Mouse (Mus musculus): ENCODE results near the gene Mrps10. TPM values are rescaled to one million over a fixed set of nuclear protein-coding genes. Genes with fewer than 3 reads are reported as not detected.
"Not testable (repeated sequence)": the region's sequence is repeated elsewhere in the genome, so short reads cannot be mapped to it uniquely, and the experiment has no call there.

Mrps10 gene
- polyA plus RNA-seq, 1 experiment from 2014 or later, result 83.8 TPM

- Histone ChIP-seq H3K36me3 (peaks cover 22% of the 10 kb centered on the region), H3K9me3 (replicated peaks) (peaks cover 10% of the 10 kb centered on the region; the same call in 1 of the 2 replicates), H3K27ac (replicated peaks) (no peak within 1 kb of the TSS; the same call in 1 of the 2 replicates), H3K27me3 (ENCODE audit: low read depth, poor library complexity, severe bottlenecking) (no peaks in the 10 kb centered on the region), H3K4me1 (peaks cover 26% of the 10 kb centered on the region), H3K4me3 (peak within 1 kb of the TSS; percentile 14; the same call in 1 of the 2 replicates)
- DNase-seq (ENCODE audit: low spot score), result no peak
- WGBS, result 26% methylated on average over 10 of the region's 10 CpGs
Observed at GRCm38 (mm10) chr17:47385145-47385544, 16.5 kb downstream of the Mrps10 start, which contains the start of gene Guca1b. TSS of gene Guca1b (plus strand) at chr17:47385393.

GRCm38 (mm10) chr17:47386649-47387048 lies 18.0 kb downstream of the Mrps10 start:
- DNase-seq (ENCODE audit: low spot score), result peak; percentile 46
- Histone ChIP-seq H3K9me3 (replicated peaks) (peaks cover 10% of the 10 kb centered on the region; the same call in 1 of the 2 replicates), H3K4me1 (peaks cover 18% of the 10 kb centered on the region), H3K27ac (replicated peaks) (no peak overlapping the region), H3K4me3 (no peak overlapping the region), H3K36me3 (peaks cover 11% of the 10 kb centered on the region), H3K27me3 (ENCODE audit: low read depth, poor library complexity, severe bottlenecking) (no peaks in the 10 kb centered on the region)
- 67% methylated on average over 4 of the region's 4 CpGs for WGBS

- H3K27me3 ChIP-seq (ENCODE audit: low read depth, poor library complexity, severe bottlenecking), result peaks cover 63% of the 10 kb centered on the region
- peaks cover 23% of the 10 kb centered on the region for H3K4me1 ChIP-seq
- H3K27ac ChIP-seq (replicated peaks), result no peak overlapping the region
- no peaks in the 10 kb centered on the region for H3K36me3 ChIP-seq
- peak overlapping the region; percentile 38 for H3K4me3 ChIP-seq
- H3K9me3 ChIP-seq (replicated peaks), result no peaks in the 10 kb centered on the region
- 26% methylated on average over 24 of the region's 24 CpGs for WGBS
- DNase-seq (ENCODE audit: low spot score), result peak; percentile 35
Observed at GRCm38 (mm10) chr17:47394223-47394869, 25.7 kb downstream of the Mrps10 start.

- Histone ChIP-seq H3K9me3 (replicated peaks) (no peaks in the 10 kb centered on the region), H3K27ac (replicated peaks) (0 out of 2 replicates have a peak overlapping the region, but pooled peaks have one; percentile 10)
- 5% methylated on average over 17 of the region's 20 CpGs for WGBS
Observed at GRCm38 (mm10) chr17:47395376-47395913, 26.8 kb downstream of the Mrps10 start.

GRCm38 (mm10) chr17:47399091-47399490 lies 30.4 kb downstream of the Mrps10 start:
- Histone ChIP-seq H3K36me3 (no peaks in the 10 kb centered on the region), H3K4me1 (peaks cover 39% of the 10 kb centered on the region), H3K27me3 (ENCODE audit: low read depth, poor library complexity, severe bottlenecking) (peaks cover 75% of the 10 kb centered on the region), H3K9me3 (replicated peaks) (no peaks in the 10 kb centered on the region), H3K4me3 (no peak overlapping the region), H3K27ac (replicated peaks) (no peak overlapping the region)
- 85% methylated on average over 8 of the region's 8 CpGs for WGBS
- no peak for DNase-seq (ENCODE audit: low spot score)

More at GRCm38 (mm10) chr17:47395376-47395913, 26.8 kb downstream of the Mrps10 start:
- H3K4me3 ChIP-seq, result peak overlapping the region; percentile 38
- H3K4me1 ChIP-seq, result peaks cover 33% of the 10 kb centered on the region
- DNase-seq (ENCODE audit: low spot score), result peak; percentile 72
- peaks cover 73% of the 10 kb centered on the region for H3K27me3 ChIP-seq (ENCODE audit: low read depth, poor library complexity, severe bottlenecking)
- no peaks in the 10 kb centered on the region for H3K36me3 ChIP-seq

- Histone ChIP-seq H3K9me3 (replicated peaks) (no peaks in the 10 kb centered on the region), H3K4me1 (peaks cover 25% of the 10 kb centered on the region), H3K36me3 (no peaks in the 10 kb centered on the region), H3K27ac (replicated peaks) (peak within 1 kb of the TSS; percentile 46; the same call in 1 of the 2 replicates), H3K27me3 (ENCODE audit: low read depth, poor library complexity, severe bottlenecking) (peaks cover 73% of the 10 kb centered on the region), H3K4me3 (peak within 1 kb of the TSS; percentile 22; the same call in 1 of the 2 replicates)
- 14% methylated on average over 10 of the region's 10 CpGs for WGBS
- DNase-seq (ENCODE audit: low spot score), result peak; percentile 71
Observed at GRCm38 (mm10) chr17:47400451-47400850, 31.8 kb downstream of the Mrps10 start, which contains the start of gene Guca1a. TSS of gene Guca1a (minus strand) at chr17:47400584.

- Histone ChIP-seq H3K27ac (replicated peaks) (no peak overlapping the region), H3K9me3 (replicated peaks) (no peaks in the 10 kb centered on the region), H3K4me3 (no peak overlapping the region), H3K36me3 (no peaks in the 10 kb centered on the region), H3K27me3 (ENCODE audit: low read depth, poor library complexity, severe bottlenecking) (peaks cover 85% of the 10 kb centered on the region), H3K4me1 (peaks cover 8% of the 10 kb centered on the region)
- no peak for DNase-seq (ENCODE audit: low spot score)
- WGBS, result 66% methylated on average over 10 of the region's 10 CpGs
Observed at GRCm38 (mm10) chr17:47407717-47408557, 39.2 kb downstream of the Mrps10 start.

GRCm38 (mm10) chr17:47408558-47408898 lies 39.8 kb downstream of the Mrps10 start:
- H3K36me3 ChIP-seq, result no peaks in the 10 kb centered on the region
- peaks cover 85% of the 10 kb centered on the region for H3K27me3 ChIP-seq (ENCODE audit: low read depth, poor library complexity, severe bottlenecking)
- no peak overlapping the region for H3K27ac ChIP-seq (replicated peaks)
- H3K9me3 ChIP-seq (replicated peaks), result no peaks in the 10 kb centered on the region
- peak; percentile 73 for DNase-seq (ENCODE audit: low spot score)
- H3K4me1 ChIP-seq, result peaks cover 8% of the 10 kb centered on the region
- no peak overlapping the region for H3K4me3 ChIP-seq
- WGBS, result 20% methylated on average over 8 of the region's 8 CpGs

GRCm38 (mm10) chr17:47409897-47410861 lies 41.5 kb downstream of the Mrps10 start:
- DNase-seq (ENCODE audit: low spot score), result peak; percentile 39
- Histone ChIP-seq H3K4me3 (peak overlapping the region; percentile 53), H3K27me3 (ENCODE audit: low read depth, poor library complexity, severe bottlenecking) (peaks cover 81% of the 10 kb centered on the region)
- H3K4me1 ChIP-seq; H3K36me3 ChIP-seq; H3K27ac ChIP-seq (replicated peaks); H3K9me3 ChIP-seq (replicated peaks): not testable (repeated sequence)
- 4% methylated on average over 74 of the region's 74 CpGs for WGBS

GRCm38 (mm10) chr17:47420195-47420594 lies 51.5 kb downstream of the Mrps10 start:
- H3K27ac ChIP-seq (replicated peaks), result no peak overlapping the region
- H3K9me3 ChIP-seq (replicated peaks), result no peaks in the 10 kb centered on the region
- H3K27me3 ChIP-seq (ENCODE audit: low read depth, poor library complexity, severe bottlenecking), result no peaks in the 10 kb centered on the region
- H3K36me3 ChIP-seq, result no peaks in the 10 kb centered on the region
- no peaks in the 10 kb centered on the region for H3K4me1 ChIP-seq
- no peak overlapping the region for H3K4me3 ChIP-seq
- 68% methylated on average over 2 of the region's 2 CpGs for WGBS
- no peak for DNase-seq (ENCODE audit: low spot score)

GRCm38 (mm10) chr17:47421566-47421965 lies 52.9 kb downstream of the Mrps10 start:
- no peaks in the 10 kb centered on the region for H3K9me3 ChIP-seq (replicated peaks)
- no peak for DNase-seq (ENCODE audit: low spot score)
- H3K27ac ChIP-seq (replicated peaks), result no peak overlapping the region
- no peaks in the 10 kb centered on the region for H3K4me1 ChIP-seq
- no peak overlapping the region for H3K4me3 ChIP-seq
- no peaks in the 10 kb centered on the region for H3K27me3 ChIP-seq (ENCODE audit: low read depth, poor library complexity, severe bottlenecking)
- no peaks in the 10 kb centered on the region for H3K36me3 ChIP-seq
- 83% methylated on average over 3 of the region's 3 CpGs for WGBS

GRCm38 (mm10) chr17:47422616-47423015 lies 53.9 kb downstream of the Mrps10 start:
- 83% methylated on average over 1 of the region's 1 CpGs for WGBS
- not testable (repeated sequence) for DNase-seq (ENCODE audit: low spot score); H3K36me3 ChIP-seq

More at GRCm38 (mm10) chr17:47422616-47423015, 53.9 kb downstream of the Mrps10 start:
- H3K4me1 ChIP-seq; H3K9me3 ChIP-seq (replicated peaks); H3K27me3 ChIP-seq (ENCODE audit: low read depth, poor library complexity, severe bottlenecking); H3K4me3 ChIP-seq; H3K27ac ChIP-seq (replicated peaks): not testable (repeated sequence)
